Mouse (Mus musculus) bone marrow, adult 2 months (tissue): ENCODE measurements around the gene Galnt18. TPM values are rescaled to one million over a fixed set of nuclear protein-coding genes. Genes with fewer than 3 reads are reported as not detected.

Experiments used
- H3K27ac ChIP-seq: fragments of 200-500 bp; 2 replicates; pipeline ENCODE4 v1.5.1; 2012; ENCODE audit warnings: low read depth, mild to moderate bottlenecking, control low read depth, inconsistent platforms, low read length; ENCODE audit not compliant: control insufficient read depth, poor library complexity, insufficient read depth
- H3K4me1 ChIP-seq: fragments of 200-500 bp; 2 replicates; pipeline ENCODE4 v1.6.1; 2011; ENCODE audit warnings: low read length; ENCODE audit not compliant: control insufficient read depth, insufficient read depth
- H3K4me3 ChIP-seq: fragments of 200-500 bp; replicated peaks from 2 replicates; pipeline ENCODE3; 2011; ENCODE audit warnings: mild to moderate bottlenecking, low read depth, low read length, control low read depth; ENCODE audit not compliant: control insufficient read depth
- CTCF ChIP-seq: fragments of 200-500 bp; IDR thresholded peaks from 2 replicates; pipeline ENCODE4 v1.5.1; 2011; ENCODE audit warnings: low read length, control low read depth; ENCODE audit not compliant: control insufficient read depth, insufficient read depth
- POLR2A ChIP-seq: fragments of 200-500 bp; IDR thresholded peaks from 2 replicates; pipeline ENCODE4 v1.6.1; 2011; ENCODE audit warnings: low read depth, mild to moderate bottlenecking, control low read depth, low read length, borderline replicate concordance; ENCODE audit not compliant: control insufficient read depth
- WGBS: fragments of 180-500 bp; shearing (Covaris S2); methylation state at CpG from one replicate; pipeline ENCODE4 v1.1.7; 2018; 5-methylcytosine and 5-hydroxymethylcytosine counted together
- polyA plus RNA-seq: library from polyadenylated mRNA; stranded (reverse); fragments of >200 nt; gene quantifications from 2 replicates; pipeline ENCODE4 v1.2.4, GENCODE M21; 2011; ENCODE audit warnings: low replicate concordance; ENCODE audit not compliant: missing spikeins, insufficient read depth, insufficient read length

The Galnt18 gene
- polyA plus RNA-seq, 1 experiment, result 2.2 TPM

DNA sequence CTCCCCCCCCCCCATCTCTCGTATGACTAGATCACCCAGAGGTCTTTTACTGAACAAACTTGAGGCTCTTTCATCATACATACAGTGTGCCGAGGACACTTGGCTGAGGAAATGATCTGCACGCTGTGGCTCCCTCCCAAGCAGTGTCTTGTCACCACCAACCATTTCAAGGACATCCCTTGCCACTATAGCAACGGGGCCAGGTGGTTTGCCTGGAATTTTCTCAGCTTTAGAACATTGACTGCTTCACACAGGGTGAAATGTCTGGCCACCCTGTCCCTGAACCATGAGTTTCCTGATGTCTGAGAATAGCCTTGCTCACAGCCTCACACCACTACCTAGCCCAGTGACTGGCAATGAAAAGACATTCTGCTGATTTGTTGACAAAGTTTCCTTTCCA is 176.6 kb downstream of the Galnt18 start:
- Histone ChIP-seq H3K4me3 (no peak overlapping the region), H3K4me1 (no peaks in the 10 kb centered on the region), H3K27ac (no peak overlapping the region)
- TF ChIP-seq CTCF (no peak), POLR2A (no peak)
- 57% methylated on average over 4 of the region's 4 CpGs for WGBS

DNA sequence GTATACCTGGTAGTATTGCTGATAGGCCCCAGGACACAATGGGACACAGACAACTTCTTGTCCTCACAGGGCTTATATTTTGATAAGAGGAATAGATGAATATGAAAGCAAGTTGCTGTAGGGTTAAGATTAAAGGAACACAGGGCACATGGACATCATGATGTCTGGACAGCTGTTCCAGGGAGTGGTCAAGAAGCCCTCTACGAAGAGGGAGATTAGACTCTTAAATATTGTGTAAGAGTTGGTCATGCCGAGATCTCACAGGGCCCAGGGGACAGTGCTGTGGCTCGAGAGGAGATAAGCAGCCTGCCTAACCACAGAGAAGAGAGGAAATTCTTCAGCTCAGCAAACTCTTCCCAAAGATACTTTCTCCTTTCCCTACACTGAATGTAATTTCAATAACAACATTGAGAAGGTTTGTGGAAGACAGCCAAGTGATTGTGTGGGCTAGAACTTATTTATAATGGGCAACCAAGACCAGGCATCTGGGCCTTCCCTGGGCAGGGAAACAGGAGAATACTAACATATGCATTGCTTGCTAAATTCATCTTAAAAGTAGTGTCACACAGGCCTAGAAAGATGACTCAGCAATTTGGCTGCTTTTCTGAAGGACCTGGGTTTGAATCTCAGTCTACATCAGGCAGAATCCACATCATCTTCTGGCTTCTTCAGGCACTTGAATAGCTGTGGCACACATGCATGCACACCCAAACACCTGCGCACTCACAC is 178.3 kb downstream of the Galnt18 start:
- Histone ChIP-seq H3K27ac (no peak overlapping the region), H3K4me3 (no peak overlapping the region), H3K4me1 (no peaks in the 10 kb centered on the region)
- TF ChIP-seq POLR2A (no peak), CTCF (no peak)
- WGBS, result 41% methylated on average over 4 of the region's 4 CpGs

DNA sequence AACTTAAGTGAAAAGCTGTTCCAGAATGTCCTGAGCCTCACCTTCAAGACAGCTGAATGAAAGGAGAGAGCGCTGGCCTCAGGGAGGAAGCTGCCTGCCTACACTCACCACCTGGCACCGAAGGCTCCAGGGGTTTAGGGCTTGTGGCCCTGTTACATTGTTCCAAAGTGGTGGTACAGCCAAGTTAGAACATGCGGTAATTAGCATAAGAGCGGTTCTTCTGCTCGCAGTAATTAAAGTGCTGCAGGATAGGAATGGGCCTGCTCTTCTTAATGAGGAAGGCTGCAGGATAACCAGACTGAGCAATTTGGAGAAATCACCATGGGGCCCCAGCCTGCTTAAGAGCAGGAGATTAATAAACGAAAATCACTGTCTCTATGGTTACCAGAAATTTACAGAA is 179.0 kb downstream of the Galnt18 start:
- Histone ChIP-seq H3K4me1 (no peaks in the 10 kb centered on the region), H3K27ac (no peak overlapping the region), H3K4me3 (no peak overlapping the region)
- no peak for TF ChIP-seq POLR2A
- TF ChIP-seq CTCF, result no peak
- WGBS, result 75% methylated on average over 6 of the region's 6 CpGs

DNA sequence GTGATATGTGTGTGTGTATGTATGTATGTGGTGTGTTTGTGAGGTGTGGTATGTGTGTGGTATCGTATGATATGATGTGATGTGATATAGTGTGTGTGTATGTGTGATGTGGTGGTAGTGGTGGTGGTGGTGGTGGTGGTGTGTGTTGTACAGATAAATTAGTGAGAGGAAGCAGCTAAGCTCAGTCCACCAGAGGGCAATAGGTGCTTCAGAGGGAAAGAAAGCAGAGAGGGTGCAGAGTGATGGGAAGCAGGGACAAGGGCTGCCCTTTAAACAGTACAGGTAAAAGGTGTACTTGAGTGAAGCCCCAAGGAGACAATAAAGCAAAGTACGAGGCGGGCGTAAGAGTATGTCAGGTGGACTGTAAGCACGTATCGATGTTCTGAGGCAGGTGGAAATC is 186.1 kb downstream of the Galnt18 start:
- 81% methylated on average over 6 of the region's 6 CpGs for WGBS
- Histone ChIP-seq H3K4me3 (no peak overlapping the region), H3K27ac (no peak overlapping the region), H3K4me1 (no peaks in the 10 kb centered on the region)
- no peak for TF ChIP-seq POLR2A
- TF ChIP-seq CTCF, result no peak

DNA sequence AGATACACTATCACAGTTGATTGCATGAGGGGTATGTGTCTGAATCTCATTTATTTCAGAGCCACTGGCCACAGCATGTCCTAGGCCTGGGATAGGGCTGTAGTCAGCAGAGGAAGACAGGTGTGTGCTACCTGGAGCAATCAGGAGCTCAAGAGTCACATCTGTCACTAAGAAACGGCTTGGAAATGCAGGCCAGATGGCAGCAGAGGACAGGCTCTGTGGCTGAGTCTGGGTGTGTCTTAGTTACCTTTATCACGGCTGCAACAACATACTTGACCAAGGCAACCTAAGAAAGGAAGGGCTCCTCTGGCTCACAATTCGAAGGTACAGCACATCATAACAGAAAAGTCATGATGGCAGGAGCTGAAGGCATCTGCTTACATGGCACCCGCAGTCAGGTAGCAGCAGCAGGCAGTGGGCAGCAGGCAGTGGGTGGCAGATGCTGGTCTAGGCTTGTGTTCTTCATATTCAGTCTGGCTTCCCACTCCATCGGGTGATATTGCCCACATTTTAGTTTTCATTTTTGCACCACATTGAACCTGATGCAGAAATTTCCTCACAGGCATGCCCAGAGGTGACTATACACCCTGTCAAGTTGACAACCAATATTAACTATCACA is 190.2 kb downstream of the Galnt18 start:
- TF ChIP-seq CTCF (no peak), POLR2A (no peak)
- no peaks in the 10 kb centered on the region for H3K4me1 ChIP-seq
- WGBS, result 71% methylated on average over 5 of the region's 5 CpGs
- no peak overlapping the region for H3K4me3 ChIP-seq
- no peak overlapping the region for H3K27ac ChIP-seq

DNA sequence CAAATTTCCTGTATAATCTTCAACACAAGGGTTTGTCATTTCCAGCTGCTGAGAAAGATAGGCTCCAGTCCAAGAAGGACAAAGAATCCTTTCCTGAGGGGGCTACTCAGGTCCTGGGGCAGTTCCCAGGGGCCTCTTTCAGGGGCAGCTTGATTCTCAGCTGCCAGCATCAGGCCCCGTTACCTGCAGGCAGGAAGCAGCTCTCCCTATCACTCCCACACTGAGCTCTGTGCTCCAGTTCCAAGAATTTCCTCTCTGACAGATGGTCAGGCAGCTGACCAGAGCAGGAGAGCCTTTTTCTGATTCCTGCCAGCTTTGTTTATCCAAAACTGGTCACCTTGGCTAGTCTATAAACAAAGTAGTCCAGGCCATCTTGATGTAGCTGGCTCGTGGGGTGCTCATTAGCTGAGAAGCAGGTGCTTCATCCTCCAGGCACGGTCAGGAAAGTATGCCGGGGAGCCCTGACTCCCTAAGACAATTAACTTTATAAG is 191.4 kb downstream of the Galnt18 start:
- 74% methylated on average over 4 of the region's 4 CpGs for WGBS
- Histone ChIP-seq H3K27ac (no peak overlapping the region), H3K4me3 (no peak overlapping the region), H3K4me1 (no peaks in the 10 kb centered on the region)
- TF ChIP-seq POLR2A (no peak), CTCF (no peak)

DNA sequence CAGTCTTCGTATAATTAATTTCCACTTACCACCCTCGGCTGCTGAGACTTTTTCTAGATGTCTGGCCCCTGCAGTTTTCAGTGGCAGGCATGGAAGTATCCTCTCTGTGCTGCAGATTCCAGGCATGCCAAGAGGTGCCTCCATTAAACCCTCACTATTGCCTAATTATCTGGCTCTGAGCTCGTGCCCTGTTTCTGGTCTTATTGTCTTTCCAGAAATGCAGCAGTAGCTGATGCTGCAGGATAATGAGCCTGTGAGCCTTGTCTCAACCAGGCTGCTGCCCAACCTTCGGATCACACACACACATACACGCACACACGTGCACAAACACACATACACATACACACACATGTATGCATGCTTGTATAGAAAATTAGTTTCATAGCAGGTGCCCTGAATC is 199.2 kb downstream of the Galnt18 start:
- no peaks in the 10 kb centered on the region for H3K4me1 ChIP-seq
- no peak overlapping the region for H3K4me3 ChIP-seq

DNA sequence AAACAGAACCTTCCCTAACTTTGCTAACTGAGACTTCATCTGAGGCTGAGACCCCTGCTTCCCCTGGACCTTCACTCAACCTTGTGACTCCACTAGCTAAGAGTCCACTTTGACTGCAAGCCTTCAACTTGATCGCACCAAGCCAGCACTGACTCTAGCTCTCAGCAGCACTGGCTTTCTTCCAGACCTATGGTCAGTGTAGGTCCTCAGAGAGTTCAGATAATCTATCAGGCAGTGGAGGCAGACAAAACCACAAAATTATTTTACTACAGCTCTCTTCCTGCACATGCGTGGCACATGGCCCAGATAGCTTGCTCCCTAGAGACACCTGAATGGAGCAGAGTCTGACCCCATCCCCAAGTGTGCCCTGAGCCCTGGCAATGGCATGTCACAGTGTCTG is 204.7 kb downstream of the Galnt18 start:
- no peak overlapping the region for H3K27ac ChIP-seq
- H3K4me1 ChIP-seq, result no peaks in the 10 kb centered on the region
- TF ChIP-seq CTCF (no peak), POLR2A (no peak)
- H3K4me3 ChIP-seq, result no peak overlapping the region
- WGBS, result 15% methylated on average over 2 of the region's 2 CpGs

More for the DNA sequence above, 199.2 kb downstream of the Galnt18 start:
- 69% methylated on average over 6 of the region's 6 CpGs for WGBS
- TF ChIP-seq POLR2A (no peak), CTCF (no peak)
- no peak overlapping the region for H3K27ac ChIP-seq
